8 mouse cellular contexts compared by ENCODE assay signal in the genomic region with DNA sequence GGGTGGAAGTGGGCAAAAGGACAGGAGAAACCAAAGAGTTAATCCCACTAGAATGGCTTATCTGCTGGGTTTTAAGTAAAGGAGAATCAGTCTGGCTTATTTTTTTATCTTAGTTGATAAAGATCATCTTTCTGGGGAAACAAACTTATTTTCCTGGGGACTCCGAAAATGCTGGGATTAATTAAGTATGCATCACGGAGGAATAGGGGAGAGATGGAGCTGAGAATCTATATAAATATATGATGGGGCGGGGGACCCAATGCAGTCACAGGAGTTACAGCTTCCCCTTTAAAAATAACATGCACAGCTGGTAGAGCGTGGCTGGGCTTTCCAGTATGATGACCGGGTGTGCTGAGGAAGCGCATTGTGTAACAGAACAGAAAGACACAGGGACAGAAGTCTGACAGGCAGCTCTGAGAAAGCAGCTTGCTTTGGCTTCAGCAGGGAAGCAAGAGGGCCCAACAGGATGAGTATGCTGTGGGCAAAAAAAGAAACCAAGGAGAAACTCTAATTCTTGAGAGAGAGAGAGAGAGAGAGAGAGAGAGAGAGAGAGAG. TPM values are rescaled to one million over a fixed set of nuclear protein-coding genes. Genes with fewer than 3 reads are reported as not detected.
DNase-seq lines count a peak whose midpoint lies in the region; ATAC-seq lines count a peak whose summit lies in the region.
"Had no signal": no experiment of that assay in that cellular context is flagged by ENCODE, and none has a peak within 500 bp of the region (broad histone marks: within the 10 kb centered on the region; RNA-seq: fewer than 3 reads in every experiment).

No protein-coding gene starts in this region.

- intact Hi-C loops in left cerebral cortex, postnatal 4 days (cut with DNase I) = no loop called here

- no peak for ATAC-seq in heart, embryonic 14.5 days (ENCODE audit: insufficient number of reproducible peaks, insufficient read depth, low FRiP score, low read depth)
- ATAC-seq in liver, embryonic 16.5 days (ENCODE audit: low read depth) = no peak
- ATAC-seq in stomach, embryonic 15.5 days (ENCODE audit: insufficient read depth, low FRiP score, low read depth) = no peak
- ATAC-seq in hindbrain, embryonic 16.5 days = no peak

- peaks cover 83% of the 10 kb centered on the region for H3K27me3 ChIP-seq in heart, embryonic 14.5 days (ENCODE audit: control insufficient read depth, insufficient read depth, low read length)
- peaks cover 98% of the 10 kb centered on the region for H3K27me3 ChIP-seq in liver, embryonic 16.5 days (ENCODE audit: control insufficient read depth, insufficient read depth, low read depth, low read length)
- peaks cover 74% of the 10 kb centered on the region for H3K27me3 ChIP-seq in stomach, embryonic 15.5 days (replicated peaks)
- peaks cover 52% of the 10 kb centered on the region for H3K27me3 ChIP-seq in hindbrain, embryonic 16.5 days (replicated peaks; ENCODE audit: control insufficient read depth, insufficient read depth, low read length)

- no peaks in the 10 kb centered on the region for H3K9me3 ChIP-seq in heart, embryonic 14.5 days (ENCODE audit: control insufficient read depth, low read length)
- no peaks in the 10 kb centered on the region for H3K9me3 ChIP-seq in liver, embryonic 16.5 days (replicated peaks; ENCODE audit: control insufficient read depth, low read length)
- H3K9me3 ChIP-seq in stomach, embryonic 15.5 days = no peaks in the 10 kb centered on the region
- H3K9me3 ChIP-seq in hindbrain, embryonic 16.5 days (ENCODE audit: control insufficient read depth, low read length) = no peaks in the 10 kb centered on the region

- H3K4me1 ChIP-seq in heart, embryonic 14.5 days (ENCODE audit: control insufficient read depth in 2 of 2, insufficient read depth in 2 of 2, low read length in 2 of 2) = peaks cover 6 to 24% of the 10 kb centered on the region in 2 experiments; a peak in 2 of 4 replicates
- H3K4me1 ChIP-seq in liver, embryonic 16.5 days (ENCODE audit: control insufficient read depth, low read depth, low read length) = peaks cover 11% of the 10 kb centered on the region
- peaks cover 21% of the 10 kb centered on the region for H3K4me1 ChIP-seq in stomach, embryonic 15.5 days
- peaks cover 20% of the 10 kb centered on the region for H3K4me1 ChIP-seq in hindbrain, embryonic 16.5 days (ENCODE audit: control insufficient read depth, insufficient read depth, low read depth, low read length)

- no peak overlapping the region for H3K9ac ChIP-seq in heart, embryonic 14.5 days (ENCODE audit: low read length)
- no peak overlapping the region for H3K9ac ChIP-seq in liver, embryonic 16.5 days (ENCODE audit: low read depth, low read length)
- H3K9ac ChIP-seq in stomach, embryonic 15.5 days = no peak overlapping the region
- H3K9ac ChIP-seq in hindbrain, embryonic 16.5 days (ENCODE audit: low read depth, low read length) = no peak overlapping the region

- no peaks in the 10 kb centered on the region for H3K36me3 ChIP-seq in heart, embryonic 14.5 days (ENCODE audit: control insufficient read depth, insufficient read depth, low read length)
- H3K36me3 ChIP-seq in liver, embryonic 16.5 days (ENCODE audit: control insufficient read depth, insufficient read depth) = no peaks in the 10 kb centered on the region
- no peaks in the 10 kb centered on the region for H3K36me3 ChIP-seq in stomach, embryonic 15.5 days
- no peaks in the 10 kb centered on the region for H3K36me3 ChIP-seq in hindbrain, embryonic 16.5 days (ENCODE audit: control insufficient read depth, insufficient read depth, low read length)

- H3K27ac ChIP-seq in heart, embryonic 14.5 days (replicated peaks in 1 of 2; ENCODE audit: control insufficient read depth in 1 of 2, insufficient read depth in 1 of 2, low read depth in 2 of 2, low read length in 2 of 2) = no peak overlapping the region
- no peak overlapping the region for H3K27ac ChIP-seq in liver, embryonic 16.5 days (ENCODE audit: low read length)
- no peak overlapping the region for H3K27ac ChIP-seq in stomach, embryonic 15.5 days
- no peak overlapping the region for H3K27ac ChIP-seq in hindbrain, embryonic 16.5 days (ENCODE audit: low read depth, low read length)

- WGBS in heart, embryonic 14.5 days = 15% methylated on average over 6 of the region's 6 CpGs
- WGBS in liver, embryonic 16.5 days (ENCODE audit: insufficient replicate concordance) = 11% methylated on average over 6 of the region's 6 CpGs
- WGBS in stomach, embryonic 15.5 days = 9% methylated on average over 6 of the region's 6 CpGs
- WGBS in hindbrain, embryonic 16.5 days = 6% methylated on average over 6 of the region's 6 CpGs

- H3K4me3 ChIP-seq in heart, embryonic 14.5 days (ENCODE audit: control insufficient read depth in 1 of 2, insufficient read depth in 1 of 2, low read depth in 1 of 2, low read length in 2 of 2) = peak overlapping the region in 1 of 2 experiments; percentile 68; a peak in 2 of 4 replicates
- H3K4me3 ChIP-seq in liver, embryonic 16.5 days (ENCODE audit: low read depth, low read length) = peak overlapping the region; percentile 67; the same call in 1 of the 2 replicates
- peak overlapping the region; percentile 56 for H3K4me3 ChIP-seq in stomach, embryonic 15.5 days (replicated peaks)
- H3K4me3 ChIP-seq in hindbrain, embryonic 16.5 days (ENCODE audit: low read length) = no peak overlapping the region

- DNase-seq in layer of hippocampus, adult 9-11 months = peak; percentile 17
- DNase-seq in layer of hippocampus, postnatal 25 days (ENCODE audit: extremely low spot score in 1 of 2, low spot score in 1 of 2) = no peak
- DNase-seq in left cerebral cortex, postnatal 4 days = no peak
- DNase-seq: gastrocnemius, postnatal 10 days had no signal

- H3K4me2 ChIP-seq in heart, embryonic 14.5 days (ENCODE audit: low read length) = peak overlapping the region; percentile 95
- H3K4me2 ChIP-seq in liver, embryonic 16.5 days (ENCODE audit: low read depth, low read length) = peak overlapping the region; percentile 26; the same call in 1 of the 2 replicates
- peak overlapping the region; percentile 93; the same call in 1 of the 2 replicates for H3K4me2 ChIP-seq in stomach, embryonic 15.5 days
- no peak overlapping the region for H3K4me2 ChIP-seq in hindbrain, embryonic 16.5 days (ENCODE audit: low read length)

RNA-seq across cellular contexts. Expression of a gene that starts 3.8 kb away (rescaled TPM):
- 1 to 10 TPM; 1.5 TPM for total RNA-seq in layer of hippocampus, postnatal 25 days (2021)
- 7.1 and 7.7 TPM in 2 replicates for polyA plus RNA-seq in heart, embryonic 14.5 days (2014; fragmentation: Nextera tagmentation; extraction: Ambion mirVana)
- 5.1 and 6.5 TPM in 2 replicates for polyA plus RNA-seq in liver, embryonic 16.5 days (2015; fragmentation: Nextera tagmentation; extraction: Ambion mirVana)
- 23.2 and 23.4 TPM in 2 replicates for polyA plus RNA-seq in stomach, embryonic 15.5 days (2015; fragmentation: Nextera tagmentation; extraction: Ambion mirVana)
- 1 to 10 TPM; 1.2 to 1.4 TPM for total RNA-seq in left cerebral cortex, postnatal 4 days (2021)
- polyA plus RNA-seq in hindbrain, embryonic 16.5 days (2015; fragmentation: Nextera tagmentation; extraction: Ambion mirVana) = 2.3 and 2.4 TPM in 2 replicates
